Mouse (Mus musculus): ENCODE results near the gene Reg3g.

- TF ChIP-seq CTCF (conservative IDR thresholded peaks at IDR 0.05; ENCODE audit: low read length): no peak
- no peak for TF ChIP-seq POU5F1 (IDR thresholded peaks at IDR 0.05; ENCODE audit: borderline replicate concordance, low read length)
These were observed 43.2 kb downstream of the Reg3g start for GRCm38 (mm10) chr6:78425497-78425896.
